Mouse (Mus musculus) adrenal gland, adult 8-10 months (tissue): Measurements from ENCODE around the gene Ap1m1. TPM values are rescaled to one million over a fixed set of nuclear protein-coding genes. Genes with fewer than 3 reads are reported as not detected.
A peak's percentile ranks its signal among the peaks of the same experiment; 100 is the strongest.

ENCODE experiments used
- DNase-seq: peaks from one replicate; pipeline ENCODE4 v3.0.0; 2022
- total RNA-seq, 4 experiments: library from RNA; stranded (reverse); gene quantifications; 2 replicates each; pipeline ENCODE4 v1.2.4; 2022

Gene Ap1m1
- total RNA-seq, 4 experiments from 2014 or later = 51.1 to 67.6 (median 57.4) TPM

DNA sequence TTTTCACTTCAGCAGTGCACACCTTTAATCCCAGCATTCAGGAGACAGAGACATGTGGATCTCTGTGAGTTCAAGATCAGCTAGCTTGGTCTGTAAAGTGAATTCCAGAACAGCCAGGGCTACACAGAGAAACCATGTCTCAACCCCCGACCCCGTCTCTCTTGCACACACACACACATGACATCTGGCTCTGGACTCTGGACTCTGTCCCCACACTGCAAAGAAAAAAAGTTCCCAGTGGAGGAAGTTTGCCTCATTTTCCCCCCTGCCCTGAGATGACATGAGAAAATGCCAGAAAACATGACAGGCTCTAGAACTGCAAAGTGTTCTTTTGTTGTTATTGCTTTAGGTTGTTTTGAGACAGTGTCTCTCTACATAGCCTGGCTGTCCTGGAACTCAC is 20.0 kb downstream of the Ap1m1 start:
- no peak for DNase-seq

DNA sequence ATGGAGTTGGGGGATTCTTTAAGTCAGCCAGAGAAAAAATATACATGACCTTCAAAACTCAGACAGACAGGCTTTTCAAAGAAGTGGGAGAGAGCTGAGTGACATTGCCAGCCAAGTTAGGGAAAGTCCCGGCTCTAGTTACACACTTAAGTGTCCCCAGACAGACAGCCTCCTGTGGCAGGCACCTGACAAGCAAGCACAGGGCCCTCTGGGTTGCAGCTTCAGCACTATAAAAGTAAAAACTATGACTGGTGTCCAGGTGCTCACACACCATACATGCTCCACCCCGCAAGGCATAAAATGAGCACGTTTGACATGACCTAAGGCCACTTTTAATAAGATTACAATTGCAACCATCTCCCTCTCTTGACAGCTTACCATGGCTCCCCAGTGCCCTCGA is 20.8 kb downstream of the Ap1m1 start:
- no peak for DNase-seq

DNA sequence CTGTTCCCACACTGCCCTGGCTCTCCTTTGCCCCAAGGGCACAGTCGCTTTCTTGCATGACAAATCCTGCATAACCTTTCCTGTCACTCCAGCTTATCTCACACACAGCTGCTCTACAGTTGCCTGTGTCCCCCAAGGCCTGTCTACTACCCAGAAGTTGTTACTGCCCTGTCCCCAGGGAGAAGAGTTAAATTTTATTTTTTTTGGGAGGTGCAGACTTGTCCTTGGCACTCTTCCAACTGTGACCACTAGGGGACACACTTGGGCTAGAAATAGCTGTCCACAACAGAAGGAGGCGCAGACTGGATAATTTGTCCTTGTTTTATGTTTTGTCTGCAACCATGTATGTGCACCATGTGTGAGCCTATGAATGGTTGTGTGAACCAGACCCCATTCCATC is 21.2 kb downstream of the Ap1m1 start:
- DNase-seq = peak; percentile 67

DNA sequence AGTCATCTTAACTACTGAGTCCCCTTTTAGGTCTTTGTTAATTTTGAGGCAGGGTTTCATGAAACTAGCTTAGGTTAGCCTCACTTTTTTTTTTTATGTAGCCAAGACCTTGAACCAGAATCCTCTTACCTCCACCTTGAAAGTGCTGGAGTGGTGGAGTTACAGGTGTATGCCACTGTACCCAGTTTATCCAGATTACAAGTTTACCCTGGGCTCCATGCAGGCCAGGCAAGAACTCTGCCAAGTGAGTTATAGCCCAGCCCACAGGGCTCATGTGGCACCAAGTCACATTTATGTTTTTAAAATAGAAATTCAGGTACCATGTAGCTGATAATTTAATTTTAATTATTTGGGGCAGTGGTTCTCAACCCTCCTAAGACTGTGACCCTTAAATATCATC is 21.6 kb downstream of the Ap1m1 start:
- no peak for DNase-seq

DNA sequence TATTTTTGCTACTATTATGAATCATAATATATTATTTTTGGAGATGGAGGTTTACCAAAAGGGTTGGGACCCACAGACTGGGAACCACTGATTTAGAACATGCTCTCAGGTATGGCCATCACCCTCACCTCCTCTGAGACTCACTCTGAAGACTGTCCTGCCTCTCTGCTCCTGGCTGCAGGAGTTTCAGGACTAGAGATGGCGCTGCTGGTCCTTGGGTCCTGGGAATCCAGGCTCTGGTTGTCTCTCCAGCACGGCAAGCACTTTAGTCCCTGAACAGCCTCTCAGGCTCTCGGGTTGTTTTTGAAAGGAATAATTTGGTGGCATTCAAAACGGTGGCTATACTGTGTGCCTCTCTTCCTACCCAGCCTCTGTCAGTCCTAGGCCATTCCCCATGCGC is 22.1 kb downstream of the Ap1m1 start:
- no peak for DNase-seq

DNA sequence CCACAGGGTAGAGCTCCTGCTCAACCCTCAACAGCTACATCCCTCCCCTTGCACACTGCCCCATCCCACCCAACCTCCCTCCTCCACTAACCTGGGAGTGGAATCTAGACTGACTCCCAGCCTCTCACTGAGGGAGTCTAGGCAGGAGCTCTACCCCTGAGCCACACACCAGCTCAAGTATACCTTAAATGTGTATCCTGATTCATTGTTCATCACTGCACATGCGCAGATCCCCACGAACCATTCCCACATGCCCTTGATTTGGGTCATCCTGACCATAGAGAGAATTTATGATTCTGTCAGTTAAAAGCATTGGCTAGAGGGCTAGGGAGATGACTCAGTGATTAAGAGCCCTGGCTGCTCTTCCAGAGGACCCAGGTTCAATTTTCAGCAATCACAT is 22.9 kb downstream of the Ap1m1 start:
- peak; percentile 83 for DNase-seq

DNA sequence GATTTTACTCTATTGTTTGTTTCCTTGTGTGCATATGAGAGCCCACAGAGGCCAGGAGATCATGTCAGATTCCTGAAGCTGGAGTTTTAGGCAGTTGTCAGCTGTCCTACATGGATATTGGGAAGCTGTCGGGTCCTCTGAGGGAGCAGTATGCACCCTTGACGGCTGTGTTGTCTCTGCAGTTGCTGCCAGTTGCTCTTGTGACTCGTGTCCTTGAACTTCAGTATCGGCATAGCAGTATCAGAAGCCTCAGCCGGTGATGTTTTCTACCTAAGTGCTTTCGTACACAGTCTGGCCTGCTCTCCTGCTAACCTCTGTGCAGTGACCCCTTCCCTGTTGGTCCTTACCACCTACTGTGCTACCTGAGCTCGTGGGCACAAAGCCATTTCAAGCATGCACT is 23.6 kb downstream of the Ap1m1 start:
- peak; percentile 61 for DNase-seq

DNA sequence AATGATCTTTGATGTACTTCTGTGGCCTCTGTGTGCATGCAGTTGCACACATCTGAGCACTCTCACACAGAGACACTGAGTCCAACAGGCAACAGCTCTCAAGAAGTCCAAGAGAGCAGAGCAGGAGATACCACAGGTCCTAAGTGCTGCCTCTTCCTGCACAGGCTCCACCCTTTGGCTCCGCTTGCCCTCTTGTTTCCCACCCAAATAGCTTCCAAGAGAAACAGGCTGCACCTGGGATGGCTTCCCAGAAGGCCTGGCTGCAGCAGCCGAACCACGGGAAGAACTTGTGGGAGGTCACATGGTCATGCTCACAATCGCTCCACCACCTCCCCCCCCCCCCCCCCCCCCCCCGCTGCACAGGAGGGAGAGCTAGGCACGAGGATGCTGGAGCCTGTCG is 25.5 kb downstream of the Ap1m1 start:
- DNase-seq = no peak

DNA sequence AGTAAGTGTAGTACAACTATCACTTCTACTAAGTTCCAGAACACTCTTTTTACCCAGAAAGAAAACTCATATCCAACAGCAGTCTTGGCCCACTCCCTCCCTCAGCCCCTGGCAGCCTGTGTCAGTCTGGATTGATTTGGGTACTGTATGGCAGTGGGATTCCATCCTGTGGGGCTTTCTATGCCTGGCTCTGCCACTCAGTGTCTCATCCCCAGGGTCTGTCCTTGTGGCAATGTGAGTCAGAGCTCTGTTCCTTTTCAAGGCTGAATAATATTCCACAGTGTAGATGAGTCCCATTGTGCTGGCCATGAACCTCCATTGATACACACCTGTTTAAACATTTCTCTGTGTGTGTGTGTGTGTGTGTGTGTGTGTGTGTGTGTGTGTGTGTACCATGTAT is 26.9 kb downstream of the Ap1m1 start:
- DNase-seq = no peak

DNA sequence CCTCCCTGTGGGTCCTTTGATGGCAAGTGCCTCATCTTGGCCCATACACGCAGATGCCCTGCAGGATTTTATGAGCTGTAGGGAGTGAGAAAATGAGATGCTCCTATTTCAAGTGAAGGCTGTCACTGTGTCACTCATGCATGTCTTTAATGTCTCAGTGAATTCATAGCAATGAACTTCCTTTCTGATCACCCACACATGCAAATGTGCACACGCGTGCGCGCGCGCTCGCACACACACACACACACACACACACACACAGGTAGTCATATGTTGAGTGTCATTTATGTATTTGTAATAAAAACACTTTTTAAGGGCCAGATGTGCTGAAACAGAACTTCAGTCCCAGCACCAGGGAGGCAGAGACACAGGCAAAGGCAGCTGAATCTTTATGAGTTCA is 27.3 kb downstream of the Ap1m1 start:
- DNase-seq = no peak

DNA sequence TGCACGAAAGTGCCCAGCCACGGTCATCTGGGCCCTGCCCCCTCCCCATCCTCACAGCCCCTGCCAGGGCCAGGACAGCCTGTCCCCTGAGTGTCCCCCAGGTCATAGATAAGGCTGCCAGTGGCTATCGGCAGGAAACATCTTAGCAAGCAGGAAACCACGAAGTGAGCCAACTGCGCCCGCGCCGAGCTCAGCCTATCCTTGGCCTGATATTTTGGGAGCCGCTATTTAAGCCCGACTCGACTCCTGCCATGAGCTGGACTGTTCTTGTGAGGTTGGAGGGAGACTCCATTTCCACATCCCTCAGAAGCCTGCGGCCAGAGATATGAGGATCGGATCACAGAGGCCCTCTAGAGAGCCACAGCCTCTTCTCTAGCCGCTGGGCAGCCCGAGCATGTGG is 28.5 kb downstream of the Ap1m1 start:
- DNase-seq = peak; percentile 79

DNA sequence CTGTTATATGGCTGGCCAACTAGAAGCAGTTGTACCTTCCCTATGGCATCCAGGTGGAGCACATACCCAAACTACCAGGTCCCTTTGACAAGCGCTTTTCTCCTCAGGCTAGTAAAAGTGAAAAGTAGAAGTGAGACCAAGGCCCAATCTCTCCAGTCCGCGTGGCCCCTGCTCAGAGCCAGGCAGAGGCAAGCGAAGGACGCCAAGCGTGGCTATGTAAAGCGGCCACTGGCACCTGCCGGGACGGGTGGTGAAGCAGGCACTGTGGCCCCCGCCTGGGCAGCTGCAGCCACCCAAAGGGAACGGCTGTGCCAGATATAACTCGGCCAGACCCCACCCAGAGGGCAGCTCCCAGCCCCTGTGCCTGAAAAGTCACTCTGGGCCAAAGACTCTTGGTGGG is 30.8 kb downstream of the Ap1m1 start:
- DNase-seq = no peak

DNA sequence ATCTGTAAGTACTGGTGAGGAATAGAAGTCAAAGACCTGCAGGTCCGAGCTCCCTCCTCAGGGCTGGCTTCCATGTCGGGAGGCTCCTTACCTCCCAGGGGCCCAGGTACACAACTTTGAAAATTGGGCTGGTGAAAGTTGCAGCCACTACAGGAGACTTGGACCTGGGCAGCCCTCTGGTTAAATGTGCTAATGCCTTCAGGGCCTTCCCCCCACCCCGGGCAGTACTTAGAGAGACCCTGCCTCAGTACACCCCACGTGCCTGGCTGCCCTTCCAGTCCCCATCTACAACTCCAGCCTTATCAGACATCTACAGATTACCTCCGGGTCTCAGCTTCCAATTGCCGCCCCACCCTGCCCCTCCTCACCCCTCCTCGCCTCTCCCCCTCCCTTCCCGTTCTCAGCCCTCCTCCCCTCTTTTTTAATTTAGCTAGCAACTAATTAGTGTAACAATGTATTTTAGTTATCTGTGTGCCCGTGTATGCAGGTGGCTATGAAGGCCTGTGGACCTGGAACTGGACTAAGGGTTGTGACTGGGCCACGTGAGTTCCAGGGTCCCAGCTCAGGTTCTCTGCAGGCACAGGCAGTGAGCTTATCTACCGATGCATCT is 31.3 kb downstream of the Ap1m1 start:
- no peak for DNase-seq

DNA sequence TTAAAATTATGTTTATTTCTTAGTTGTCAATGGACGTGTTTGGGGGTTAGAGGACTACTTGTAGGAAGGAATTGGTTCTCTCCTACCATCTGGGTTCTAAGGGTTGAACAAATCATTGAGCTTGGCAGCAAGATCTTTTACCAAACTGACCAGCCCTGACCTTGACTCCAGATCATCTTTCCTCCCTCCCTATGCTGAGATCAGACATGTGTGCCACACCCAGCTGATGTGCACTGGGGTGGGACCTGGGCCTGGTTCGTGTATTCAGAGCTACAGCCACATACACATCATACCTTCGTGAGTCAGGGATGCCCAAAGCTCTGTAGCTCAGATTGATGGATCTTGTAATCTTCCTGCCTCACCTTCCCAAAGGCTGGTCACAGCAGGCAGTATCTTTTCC is 31.9 kb downstream of the Ap1m1 start:
- DNase-seq = no peak

DNA sequence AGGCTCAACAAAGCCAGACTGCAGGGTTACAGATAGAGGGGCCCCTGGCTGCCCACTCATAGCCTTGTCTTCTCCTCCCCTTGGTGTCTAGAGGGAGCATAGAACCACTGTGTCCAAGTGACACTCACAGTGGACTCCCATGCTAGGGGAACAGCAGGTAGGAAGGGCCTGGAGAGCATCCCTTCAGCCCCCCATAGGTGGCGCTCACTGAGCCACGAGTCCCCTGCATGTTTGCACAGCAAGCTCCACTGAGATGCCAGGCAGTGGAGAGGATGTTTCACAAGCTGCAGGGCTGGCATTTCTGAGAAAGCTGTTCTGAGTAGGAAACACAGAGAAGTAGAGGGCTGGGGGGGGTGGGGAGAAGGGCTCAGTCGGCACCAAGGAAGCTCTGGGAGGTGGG is 32.5 kb downstream of the Ap1m1 start:
- DNase-seq = peak; percentile 57

DNA sequence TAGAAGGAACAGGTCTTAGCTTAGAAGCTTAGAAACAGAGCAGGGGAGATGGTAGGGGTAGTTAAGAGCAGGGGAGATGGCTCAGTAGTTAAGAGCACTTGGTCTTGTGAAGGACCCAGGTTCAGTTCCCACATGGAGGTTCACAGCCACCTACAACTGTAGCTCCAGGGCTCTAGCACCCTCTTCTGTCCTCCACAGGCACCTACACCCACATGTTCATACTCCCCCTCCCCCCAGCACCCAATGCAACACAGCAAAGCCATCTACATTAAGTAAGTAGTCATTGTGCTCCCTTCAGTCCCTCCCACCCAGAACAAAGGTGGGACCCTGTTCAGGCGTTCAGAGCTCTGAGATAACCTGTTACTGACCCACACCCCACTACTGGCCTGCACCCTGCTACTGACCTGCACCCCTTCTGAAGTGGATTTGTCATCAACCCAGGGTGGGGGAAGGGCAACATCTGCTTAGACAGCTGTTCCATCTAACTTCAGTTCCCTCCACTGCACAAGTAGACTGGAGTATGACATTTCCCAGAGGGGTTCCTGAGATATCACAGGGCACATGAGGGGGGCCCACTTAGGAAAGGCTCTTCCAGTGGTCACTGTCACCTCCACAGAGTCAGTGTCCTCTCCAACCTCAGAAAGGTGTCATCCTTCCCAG is 33.4 kb downstream of the Ap1m1 start:
- no peak for DNase-seq

DNA sequence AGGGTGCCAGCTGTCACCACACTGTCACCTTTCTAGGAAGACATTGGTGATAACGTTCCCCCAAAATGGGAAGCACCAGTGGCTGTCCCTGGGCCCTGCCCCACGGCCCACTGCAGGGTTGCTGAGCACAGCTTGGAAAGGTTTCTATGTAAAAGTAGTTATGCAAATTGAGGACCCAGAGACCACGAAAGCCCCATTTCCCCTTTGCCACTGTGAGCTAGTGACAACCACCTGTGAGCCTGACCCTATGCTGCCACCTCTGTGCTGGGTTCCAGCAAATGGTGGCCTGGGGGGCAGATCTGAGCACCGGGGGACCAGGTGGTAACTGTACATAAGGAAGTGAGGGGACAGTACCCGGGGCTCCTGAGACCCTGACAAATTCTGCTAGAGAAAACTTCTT is 34.0 kb downstream of the Ap1m1 start:
- no peak for DNase-seq

DNA sequence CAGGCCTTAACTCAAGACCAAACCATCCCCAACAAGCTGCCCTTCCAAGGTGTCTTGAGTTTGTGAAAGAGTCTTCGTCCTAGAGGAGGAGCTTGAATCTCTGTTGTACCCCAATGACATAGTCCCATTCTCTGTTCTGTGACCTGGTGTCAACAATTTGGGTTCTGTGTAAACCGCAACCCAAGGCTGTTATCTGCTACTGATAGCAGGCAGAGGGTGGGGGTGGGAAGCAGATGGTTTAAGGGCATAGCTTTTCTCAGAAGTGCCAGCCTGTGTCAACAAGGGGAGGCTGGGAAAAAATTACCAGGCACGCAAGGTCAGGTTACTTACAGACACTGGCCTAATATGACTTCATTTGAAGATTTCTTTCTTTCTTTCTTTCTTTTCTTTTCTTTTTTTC is 37.4 kb downstream of the Ap1m1 start:
- DNase-seq = no peak

DNA sequence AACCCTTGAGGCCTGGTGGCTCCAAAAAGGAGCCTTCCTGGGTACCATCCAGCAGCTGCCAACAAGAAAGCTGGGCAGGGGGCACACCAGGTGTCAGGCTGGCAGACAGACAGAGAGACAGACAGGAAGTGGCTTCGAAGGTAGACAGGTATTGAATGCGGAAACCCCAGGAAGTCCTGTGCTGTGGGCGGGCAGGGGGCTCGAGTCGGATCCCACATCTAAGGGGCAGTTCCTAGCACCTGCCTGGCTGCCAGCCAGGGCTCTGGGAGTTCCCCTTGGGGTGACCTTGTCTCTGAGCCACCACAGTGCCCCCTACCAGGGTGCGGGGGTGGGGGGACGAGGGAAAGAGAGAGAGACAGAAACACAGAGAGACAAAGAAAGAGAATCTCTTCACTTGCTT is 39.3 kb downstream of the Ap1m1 start:
- DNase-seq = no peak

DNA sequence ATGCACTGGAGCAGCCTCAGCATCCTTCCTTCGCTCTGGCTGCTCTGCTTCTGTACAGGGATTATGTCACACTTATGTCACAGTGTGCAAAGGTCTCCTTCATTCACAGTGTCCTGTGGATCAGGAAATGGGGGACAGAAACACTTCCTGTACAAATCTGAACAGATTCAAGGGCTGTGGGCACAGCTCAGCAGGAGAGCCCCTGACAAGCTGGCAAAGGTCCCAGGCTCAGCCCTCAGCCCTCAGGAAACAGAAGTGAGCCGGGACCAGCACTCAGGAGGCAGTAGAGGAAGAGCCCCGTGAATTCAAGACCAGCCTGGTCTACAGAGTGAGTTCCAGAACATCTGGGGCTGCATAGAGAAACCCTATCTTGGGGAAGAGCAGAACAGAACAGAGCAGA is 41.8 kb downstream of the Ap1m1 start:
- peak; percentile 52 for DNase-seq

DNA sequence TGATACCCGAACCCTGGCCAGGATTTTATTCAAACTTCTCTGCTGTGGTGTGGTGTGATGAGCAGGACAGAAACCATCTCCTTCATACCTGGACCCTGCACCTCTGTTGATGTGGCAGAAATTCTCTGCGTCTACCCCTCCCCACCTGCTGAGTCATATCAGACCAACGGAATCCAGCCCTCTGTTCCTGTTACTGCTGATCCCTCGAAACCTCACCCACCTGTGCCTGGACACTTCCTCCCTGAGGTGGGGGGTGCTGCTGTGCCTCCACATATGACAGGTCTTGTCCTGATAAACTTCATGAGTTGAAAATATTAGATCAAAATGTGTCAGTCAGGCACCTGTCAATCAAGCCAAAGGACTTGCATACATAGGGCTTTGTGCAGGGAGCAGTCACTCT is 45.5 kb downstream of the Ap1m1 start:
- DNase-seq = no peak

DNA sequence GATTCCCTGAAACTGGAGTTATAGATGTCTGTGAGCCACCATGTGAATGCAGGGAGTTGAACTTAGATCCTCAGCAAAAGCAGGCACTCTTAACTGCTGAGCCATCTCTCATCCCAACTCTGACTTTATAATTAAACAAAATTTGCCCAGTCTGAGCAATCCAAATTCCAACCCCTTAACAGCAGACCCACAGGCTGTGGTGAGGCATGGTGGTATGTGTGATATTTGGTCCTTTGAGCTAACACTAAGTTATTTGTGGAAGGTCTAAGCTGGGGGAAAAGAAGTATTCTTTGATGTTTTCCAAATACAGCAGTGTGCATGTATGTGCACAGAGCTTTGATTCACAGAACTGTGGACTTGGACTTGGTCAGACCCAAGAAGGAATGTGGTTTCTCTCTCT is 49.2 kb downstream of the Ap1m1 start:
- DNase-seq = no peak

DNA sequence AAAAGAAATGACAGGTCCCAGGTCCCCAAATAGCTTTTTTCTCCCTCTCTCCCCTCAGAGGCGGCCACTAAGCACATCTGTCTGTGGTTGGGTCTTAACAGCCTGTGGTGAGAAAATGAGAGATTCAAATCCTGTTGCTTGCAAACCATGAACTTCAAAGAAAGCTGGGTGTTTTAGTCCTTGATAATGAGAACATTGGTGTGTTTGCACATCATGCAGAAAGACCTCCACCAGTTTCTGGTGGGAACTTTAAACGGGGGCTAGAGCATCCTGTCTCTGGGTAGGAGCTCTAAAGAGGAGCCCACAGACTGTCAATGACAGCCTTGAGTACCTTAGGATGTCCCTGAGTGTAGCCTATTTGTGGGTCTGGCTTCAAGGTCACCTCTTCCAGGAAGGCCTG is 51.3 kb downstream of the Ap1m1 start:
- no peak for DNase-seq

DNA sequence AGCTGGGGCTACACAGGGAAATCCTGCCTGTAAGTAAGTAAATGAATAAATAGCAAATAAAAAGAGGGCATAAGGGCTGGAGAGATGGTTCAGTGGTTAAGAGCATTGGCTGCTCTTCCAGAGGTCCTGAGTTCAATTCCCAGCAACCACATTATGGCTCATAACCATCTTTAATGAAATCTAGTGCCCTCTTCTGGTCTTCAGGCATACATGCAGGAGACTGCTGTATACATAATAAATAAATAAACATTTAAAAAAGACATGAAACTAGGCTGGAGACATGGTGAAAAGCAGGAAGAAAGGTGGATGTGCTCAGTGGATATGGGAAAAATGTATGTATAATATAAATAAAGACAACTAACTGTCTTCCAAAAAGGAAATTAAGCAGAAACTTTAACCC is 53.5 kb downstream of the Ap1m1 start:
- no peak for DNase-seq

DNA sequence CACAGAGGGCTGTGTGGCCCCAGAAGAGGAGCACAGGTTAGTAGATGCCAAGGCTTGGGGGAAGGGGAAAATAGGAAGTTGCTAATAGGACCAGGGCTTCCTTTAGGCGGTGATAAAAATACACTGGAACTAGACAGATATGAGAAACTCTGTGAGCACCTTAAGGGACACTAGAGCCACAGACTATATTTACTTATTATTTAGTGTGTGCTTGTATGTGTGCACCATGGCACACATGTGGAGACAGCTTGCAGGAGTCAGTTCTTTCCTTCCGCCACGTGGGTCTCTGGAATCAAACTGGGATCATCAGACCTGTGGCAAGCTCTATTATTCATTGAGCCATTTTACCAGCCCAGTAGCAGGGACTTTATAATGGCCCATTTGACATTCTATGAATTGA is 55.3 kb downstream of the Ap1m1 start:
- no peak for DNase-seq
